Mouse (Mus musculus) fat pad, adult 2 months (tissue): ENCODE results near the gene Uqcc2.

Experiments used
- DNase-seq: peaks from one replicate; pipeline ENCODE4 v3.0.0-alpha.2; 2011; ENCODE audit warnings: low read depth, low spot score; ENCODE audit errors: extremely low read depth

Uqcc2 gene

DNA sequence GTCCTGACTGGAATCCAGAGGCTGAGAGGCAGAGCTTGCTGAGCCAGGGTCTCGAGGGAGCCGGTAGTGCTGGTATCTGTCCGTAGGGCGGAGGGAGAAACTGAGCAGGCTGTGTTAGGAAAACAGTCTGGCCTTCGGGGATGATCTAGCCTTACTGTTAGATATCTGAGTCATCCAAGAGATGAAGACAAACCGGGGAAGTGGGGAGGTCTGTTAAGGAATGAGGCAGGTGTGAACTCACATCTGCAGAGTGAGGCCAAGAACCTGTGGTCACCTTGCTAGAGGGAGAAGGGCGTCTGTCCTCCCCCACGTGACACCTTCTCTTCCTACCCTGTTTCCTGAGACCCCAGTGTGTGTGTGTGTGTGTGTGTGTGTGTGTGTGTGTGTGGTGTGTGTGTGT lies 50.9 kb downstream of the Uqcc2 start:
- DNase-seq, result no peak

DNA sequence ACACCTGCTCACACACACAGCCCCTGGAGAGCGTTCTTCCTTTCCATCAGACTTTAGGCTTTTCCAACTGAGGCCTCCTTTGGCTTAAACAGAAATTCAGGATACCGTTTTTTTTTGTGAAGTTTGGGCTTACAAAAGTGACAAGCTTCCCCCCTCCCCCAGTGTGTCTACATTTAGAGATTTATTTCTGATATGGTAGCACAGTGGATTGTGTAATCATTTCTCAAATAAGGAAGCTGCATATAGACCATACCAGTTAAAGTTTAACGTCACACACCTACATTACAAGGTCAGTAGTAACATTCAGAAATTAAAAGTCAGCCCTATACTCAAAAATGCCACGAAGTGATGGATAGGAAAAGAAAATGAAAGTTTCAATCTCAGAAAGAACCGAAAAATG lies 51.8 kb downstream of the Uqcc2 start:
- no peak for DNase-seq

DNA sequence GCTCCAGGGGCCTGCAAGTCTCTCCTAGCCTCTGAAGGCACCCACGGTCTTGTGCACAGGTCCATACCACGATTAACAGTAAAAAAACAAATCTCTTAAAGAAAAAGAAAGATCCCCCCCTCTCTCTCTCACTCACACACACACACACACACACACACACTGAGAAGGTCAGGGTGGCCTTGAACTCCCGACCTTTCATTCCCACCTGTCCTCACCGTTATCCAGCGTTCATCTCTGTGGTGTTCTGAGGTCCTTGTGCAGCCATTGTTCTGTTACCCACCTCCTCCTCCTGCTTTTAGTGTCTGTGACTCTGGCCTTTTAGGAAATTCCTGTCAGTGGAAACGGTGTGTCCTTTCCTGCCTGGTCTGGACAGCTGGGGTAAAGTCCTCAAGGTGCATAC lies 55.2 kb downstream of the Uqcc2 start:
- no peak for DNase-seq

DNA sequence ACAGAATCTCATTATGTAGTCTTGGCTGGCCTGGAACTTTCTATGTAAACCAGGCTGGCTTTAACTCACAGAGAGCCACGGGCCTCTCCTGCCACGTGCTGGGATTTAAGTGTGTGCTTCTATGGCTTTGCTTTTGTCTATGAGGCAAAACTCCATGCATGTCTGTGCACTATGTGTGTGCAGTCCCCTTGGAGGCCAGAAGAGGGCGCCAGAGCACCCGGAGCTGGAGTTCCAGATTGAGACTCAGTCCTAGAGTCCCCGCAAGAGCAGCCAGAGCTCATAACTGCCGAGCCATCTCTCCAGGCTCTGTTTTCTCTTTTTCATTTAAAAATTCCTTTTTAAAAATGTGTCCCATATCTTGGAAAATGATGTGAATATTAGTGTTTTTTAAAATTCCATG lies 55.8 kb downstream of the Uqcc2 start:
- no peak for DNase-seq

DNA sequence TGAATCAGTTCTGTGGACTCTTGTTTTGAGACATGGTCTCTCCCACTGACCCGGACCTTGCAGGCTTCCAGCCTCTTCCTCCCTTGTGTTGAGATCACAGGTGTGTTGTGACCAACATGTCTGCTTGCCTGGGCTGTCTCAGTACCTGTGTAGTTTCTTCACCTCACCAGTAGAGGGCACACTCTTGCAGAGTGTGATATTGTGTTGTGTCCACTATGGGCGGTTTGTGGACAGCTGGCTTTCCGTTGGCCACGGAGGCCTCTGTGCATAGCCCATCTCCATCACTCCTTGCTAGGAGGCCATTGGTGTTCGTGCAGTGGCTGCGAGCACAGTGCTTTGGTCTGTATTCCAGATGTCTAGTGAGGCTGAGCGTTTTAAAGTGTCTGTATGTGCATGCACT lies 56.6 kb downstream of the Uqcc2 start:
- no peak for DNase-seq

DNA sequence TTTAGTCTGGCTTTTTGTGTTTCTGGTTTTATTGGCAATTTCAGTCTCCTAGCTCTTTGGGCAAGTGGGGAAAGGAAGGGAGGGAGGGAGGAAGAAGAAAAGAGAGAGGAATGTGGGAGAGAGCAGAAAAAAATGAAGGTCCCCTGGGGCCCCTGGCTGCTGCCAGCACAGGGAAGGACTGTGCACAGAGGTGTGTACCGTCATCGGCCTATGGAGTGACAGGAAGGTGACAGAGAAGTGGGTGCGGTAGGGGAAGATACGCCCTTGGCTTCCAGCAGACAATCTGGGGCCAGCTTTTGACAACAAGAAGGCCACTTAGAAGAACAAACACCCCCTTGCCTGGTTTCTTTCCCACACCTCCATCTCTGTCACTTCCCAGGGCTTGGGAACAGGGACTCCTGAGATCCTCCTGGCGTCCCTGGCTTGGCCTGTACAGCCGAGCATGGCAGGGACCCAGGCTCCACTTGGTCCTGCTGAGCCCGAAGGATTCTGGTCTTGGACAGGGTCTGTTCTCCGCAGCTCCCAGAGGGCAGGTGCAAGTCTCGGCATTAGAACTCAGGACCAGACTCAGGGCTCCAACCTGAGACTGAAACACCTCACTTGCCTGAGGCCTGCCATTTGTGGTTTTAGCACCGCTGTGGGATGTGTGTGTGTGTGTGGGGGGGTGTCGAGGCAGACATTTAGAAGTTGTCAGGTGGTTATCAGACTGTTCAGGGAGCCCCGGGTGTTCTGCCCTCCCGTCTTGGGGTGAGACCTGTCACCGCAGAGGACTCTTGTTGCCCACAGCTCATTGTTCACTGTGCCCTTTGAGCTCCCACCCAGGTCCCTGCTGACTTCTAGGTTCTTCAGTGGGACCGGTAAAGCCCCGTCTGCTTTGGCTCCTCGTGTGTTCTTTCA lies 58.6 kb downstream of the Uqcc2 start:
- no peak for DNase-seq

DNA sequence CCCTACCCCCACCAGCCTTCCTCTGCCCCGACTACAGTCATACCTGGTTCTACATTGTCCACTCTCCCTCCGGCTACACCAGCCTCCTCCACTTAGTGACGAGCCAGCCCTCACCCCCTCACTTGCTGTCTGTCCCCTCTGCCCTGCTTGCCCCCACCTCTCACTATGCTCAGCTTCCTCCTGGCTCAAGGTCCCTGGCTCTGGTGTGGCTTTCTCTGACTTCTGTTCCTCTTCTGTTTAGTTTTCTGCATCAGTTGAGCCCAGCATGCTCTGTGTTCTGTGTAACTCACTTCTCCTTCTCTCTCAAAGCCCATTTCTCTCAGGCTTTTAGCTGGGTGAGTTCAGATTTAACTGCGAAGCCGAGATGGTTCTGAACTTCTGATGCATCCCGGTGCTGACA lies 59.5 kb downstream of the Uqcc2 start:
- DNase-seq, result no peak

DNA sequence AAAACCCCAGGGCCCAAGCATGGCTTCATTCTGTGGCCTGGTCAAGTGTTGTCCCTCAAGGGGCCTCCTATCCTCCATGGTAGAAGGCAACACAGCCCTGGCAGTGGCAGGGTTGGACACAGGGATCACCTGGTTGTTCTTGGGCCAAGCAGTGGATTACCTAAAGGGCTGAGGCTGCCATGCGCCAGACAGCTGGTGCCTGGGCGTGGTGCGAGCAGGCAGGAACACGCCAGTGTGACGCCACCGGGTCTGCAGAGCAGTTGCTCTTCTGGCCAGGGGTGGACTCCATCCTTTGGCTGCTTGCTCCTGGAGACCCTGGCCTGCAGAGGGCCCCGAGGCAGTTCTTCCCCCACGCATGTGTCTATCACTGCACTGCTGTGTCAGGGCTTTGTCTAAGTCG lies 59.9 kb downstream of the Uqcc2 start:
- peak; percentile 62 for DNase-seq

DNA sequence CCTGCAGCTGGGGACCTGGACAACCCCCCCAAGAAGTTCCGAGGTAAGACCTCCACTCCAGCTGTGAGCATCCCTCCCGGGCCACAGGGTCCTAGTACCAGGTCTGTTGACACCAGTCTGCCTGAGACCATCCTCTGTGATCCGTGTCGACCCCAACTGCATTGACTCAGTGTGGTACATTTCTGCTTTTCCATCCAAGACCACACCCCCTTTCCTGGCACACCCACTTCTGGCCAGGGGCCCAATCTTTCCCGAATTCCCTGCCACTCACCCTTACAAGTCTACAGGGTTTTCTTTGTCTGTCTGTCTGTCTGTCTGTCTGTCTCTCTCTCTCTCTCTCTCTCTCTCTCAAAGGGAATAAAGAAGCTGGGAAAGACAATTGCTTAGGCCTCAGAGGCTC lies 60.6 kb downstream of the Uqcc2 start:
- no peak for DNase-seq
